Mouse (Mus musculus): Measurements from ENCODE around the gene Creb3l4.

The Creb3l4 gene

DNA sequence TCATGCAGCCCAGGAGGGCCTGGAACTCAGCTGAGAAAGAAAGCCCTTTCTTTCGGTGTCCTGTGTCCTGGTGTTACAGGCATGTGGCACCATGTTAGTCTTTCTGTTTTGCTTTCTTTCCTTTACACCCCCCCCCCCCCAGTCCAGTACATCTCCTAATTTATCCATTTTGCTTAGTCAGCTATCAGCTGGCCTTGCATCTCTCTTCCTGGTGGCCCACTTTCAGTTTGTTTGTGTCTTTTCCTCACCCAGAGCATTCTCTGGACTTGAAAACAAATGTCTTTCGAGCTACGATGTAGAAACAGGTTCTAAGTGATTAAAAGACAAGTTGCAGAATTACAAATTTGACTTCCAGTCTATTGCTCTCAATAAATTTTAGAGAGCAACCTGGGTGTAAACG is 20.9 kb downstream of the Creb3l4 start:
- POLR2A ChIA-PET: interaction anchor here (0.6 to 3.7 kb wide), 20 partner anchors 9 to 1208 kb away, joined by 3 to 39 read pairs (median 4); partner anchors contain the start of genes Jtb (in 3 of the 4), Rab13 (in 3 of the 4), Rps27 (in 3 of the 4) and Gatad2b (in 1 of the 4)
- CTCF ChIA-PET: interaction anchor here in 1 of 4 experiments (0.6 kb wide), 1 partner anchor 154 kb away, joined by 4 read pairs; no protein-coding TSS in a partner anchor

DNA sequence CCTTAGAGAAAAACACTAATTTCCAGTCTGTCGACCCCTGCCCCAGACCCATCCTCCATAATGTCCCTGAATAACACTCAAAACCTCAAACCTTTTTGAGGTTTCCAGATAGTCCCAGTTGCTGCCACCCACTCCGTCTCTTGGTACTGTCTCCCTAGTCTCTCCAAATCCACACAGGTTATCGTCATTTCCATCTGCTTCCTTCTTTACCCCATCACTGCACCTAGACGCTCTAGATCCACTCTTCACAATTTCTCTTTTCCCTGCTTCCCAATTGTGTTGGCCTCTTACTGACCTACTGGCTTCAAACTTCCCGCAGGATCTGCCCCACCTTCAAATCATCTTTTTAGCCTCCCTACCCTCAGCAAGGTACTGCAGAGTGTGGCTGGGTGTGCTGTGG is 22.2 kb downstream of the Creb3l4 start:
- POLR2A ChIA-PET: interaction anchor here in 3 of 4 experiments (0.6 to 3.7 kb wide), 16 partner anchors 8 to 254 kb away, joined by 3 to 39 read pairs (median 4); partner anchors contain the start of genes Rab13 (in 2 of the 3), Rps27 (in 2 of the 3), Dennd4b (in 1 of the 3) and Gatad2b (in 1 of the 3)
- CTCF ChIA-PET: interaction anchor here in 3 of 4 experiments (0.6 to 1.7 kb wide), 7 partner anchors 10 to 153 kb away, joined by 3 to 6 read pairs (median 4); partner anchors contain the start of gene Jtb (in 1 of the 3)

DNA sequence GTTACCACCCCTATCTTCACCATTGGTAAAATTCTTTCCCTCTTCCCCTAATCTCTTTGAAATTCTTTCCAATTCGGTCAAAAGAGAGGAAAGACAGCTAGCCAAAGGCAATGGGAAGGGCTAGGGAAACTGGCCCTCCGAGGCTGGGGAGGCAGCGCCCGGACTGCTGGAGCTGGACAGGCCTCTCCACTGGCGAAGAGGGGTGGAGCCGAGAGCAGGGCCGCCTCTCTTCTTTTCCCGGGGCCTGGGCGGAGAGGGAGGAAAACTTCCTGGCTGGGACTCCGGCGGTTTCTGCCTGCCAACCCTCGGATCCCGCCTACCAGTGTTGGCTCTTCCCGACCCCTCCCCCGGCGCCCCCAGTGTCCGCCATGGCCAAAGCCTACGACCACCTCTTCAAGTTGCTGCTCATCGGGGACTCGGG is 22.8 kb downstream of the Creb3l4 start:
- CTCF ChIA-PET: interaction anchor here in 2 of 4 experiments (0.6 to 1.7 kb wide), 9 partner anchors 9 to 246 kb away, joined by 3 to 6 read pairs (median 4); partner anchors contain the start of genes Jtb (in 1 of the 2) and Slc39a1 (in 1 of the 2)
- POLR2A ChIA-PET: interaction anchor here (0.6 to 3.7 kb wide), 12 partner anchors 9 to 270 kb away, joined by 3 to 39 read pairs (median 4); partner anchors contain the start of genes Jtb (in 3 of the 4), Dennd4b (in 1 of the 4), Rab13 (in 1 of the 4) and Rps27 (in 1 of the 4)

DNA sequence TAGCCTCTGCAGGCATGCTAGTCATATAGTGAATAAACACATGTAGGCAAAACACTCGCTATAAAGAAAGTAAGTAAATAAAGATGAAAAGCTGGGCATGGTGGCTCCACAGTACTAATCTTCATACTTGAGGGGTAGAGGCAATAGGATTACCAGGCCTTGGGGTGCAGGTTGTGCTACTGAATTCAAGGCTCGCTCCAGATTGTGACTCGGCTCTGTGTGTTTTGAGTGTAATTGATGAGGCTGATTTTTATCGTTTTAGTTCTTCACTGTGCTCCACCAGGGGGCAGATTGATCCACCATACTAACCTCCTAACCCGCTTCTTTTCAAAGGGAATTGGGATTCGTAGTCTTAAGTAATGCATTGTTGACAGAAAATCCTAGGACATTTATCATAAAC is 23.2 kb downstream of the Creb3l4 start:
- ChIA-PET POLR2A (interaction anchor here (0.6 to 3.7 kb wide), 12 partner anchors 8 to 271 kb away, joined by 3 to 39 read pairs (median 4); partner anchors contain the start of genes Jtb (in 3 of the 4), Rab13 (in 1 of the 4), Rps27 (in 1 of the 4) and Slc27a3 (in 1 of the 4)), CTCF (interaction anchor here in 2 of 4 experiments (0.7 to 1.7 kb wide), 9 partner anchors 9 to 247 kb away, joined by 3 to 6 read pairs (median 4); partner anchors contain the start of genes Jtb (in 1 of the 2) and Slc39a1 (in 1 of the 2))

DNA sequence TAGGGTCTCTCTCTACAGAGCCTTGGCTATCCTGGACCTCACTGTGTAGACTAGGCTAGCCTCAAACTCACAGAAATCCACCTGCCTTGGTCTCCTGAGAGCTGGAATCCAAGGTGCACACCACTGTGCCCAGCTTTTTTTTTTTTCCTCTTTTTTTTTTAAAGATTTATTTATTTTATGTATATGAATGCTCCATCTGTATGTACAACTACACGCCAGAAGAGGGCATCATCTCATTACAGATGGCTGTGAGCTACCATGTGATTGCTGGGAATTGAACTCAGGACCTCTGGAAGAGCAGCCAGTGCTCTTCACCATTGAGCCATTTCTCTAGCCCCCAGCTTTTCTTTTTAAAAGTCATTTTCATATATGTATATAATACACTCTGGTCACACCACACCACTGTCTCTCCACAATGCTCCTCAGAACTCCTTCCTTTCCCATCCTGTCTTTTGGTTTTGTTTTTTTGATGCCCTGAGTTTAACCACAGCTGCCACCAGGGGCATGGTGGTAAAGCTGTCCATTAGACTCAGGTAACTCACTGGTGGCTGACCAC is 27.4 kb downstream of the Creb3l4 start:
- POLR2A ChIA-PET: interaction anchor here (0.6 to 13.1 kb wide), 38 partner anchors 8 to 834 kb away, joined by 3 to 150 read pairs (median 4); partner anchors contain the start of genes Jtb (in 2 of the 4), Slc39a1 (in 2 of the 4), Creb3l4 (in 1 of the 4) and Dennd4b (in 1 of the 4)

DNA sequence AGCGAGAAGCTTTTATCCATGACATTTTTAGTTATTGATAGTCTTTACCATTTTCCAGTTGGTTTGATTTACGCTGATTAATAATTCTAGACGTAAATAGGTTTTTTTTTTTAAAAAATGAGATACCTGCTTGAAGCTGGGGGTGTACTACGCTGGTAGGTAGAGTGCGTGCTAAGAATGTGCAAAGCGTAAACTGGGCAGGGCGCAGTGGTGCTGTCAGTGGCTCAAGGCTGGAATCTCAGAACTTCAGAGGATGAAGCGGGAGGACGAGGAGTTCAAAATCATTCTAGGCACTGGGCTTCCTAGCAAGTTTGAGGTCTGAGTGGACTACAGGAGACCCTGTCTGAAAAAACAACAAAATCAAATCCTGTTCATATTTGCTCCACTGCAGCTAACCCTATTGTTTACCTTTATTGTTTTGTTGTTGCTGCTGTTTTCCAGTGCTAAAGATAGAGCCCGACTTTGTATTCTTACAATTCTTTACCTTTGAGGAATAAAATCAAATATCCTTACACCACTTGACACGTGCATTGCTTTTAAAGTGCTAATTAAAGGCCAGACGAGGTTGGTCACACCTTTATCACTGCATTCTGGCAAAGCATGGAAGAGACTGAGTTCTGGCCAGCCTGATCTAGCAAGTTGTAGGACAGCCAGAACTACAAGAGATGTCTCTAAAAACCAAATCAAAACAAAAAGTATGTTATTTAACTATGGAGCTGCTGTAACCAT is 29.2 kb downstream of the Creb3l4 start:
- CTCF ChIA-PET: interaction anchor here in 3 of 4 experiments (0.5 to 2.2 kb wide), 5 partner anchors 9 to 310 kb away, joined by 3 to 8 read pairs (median 4); partner anchors contain the start of gene Slc39a1 (in 1 of the 3)

More for the DNA sequence above, 27.4 kb downstream of the Creb3l4 start:
- CTCF ChIA-PET: interaction anchor here (0.6 to 2.3 kb wide), 43 partner anchors 8 to 1112 kb away, joined by 3 to 21 read pairs (median 4); partner anchors contain the start of genes Slc39a1 (in 2 of the 4), Jtb (in 1 of the 4), Slc27a3 (in 1 of the 4) and Snapin (in 1 of the 4)

DNA sequence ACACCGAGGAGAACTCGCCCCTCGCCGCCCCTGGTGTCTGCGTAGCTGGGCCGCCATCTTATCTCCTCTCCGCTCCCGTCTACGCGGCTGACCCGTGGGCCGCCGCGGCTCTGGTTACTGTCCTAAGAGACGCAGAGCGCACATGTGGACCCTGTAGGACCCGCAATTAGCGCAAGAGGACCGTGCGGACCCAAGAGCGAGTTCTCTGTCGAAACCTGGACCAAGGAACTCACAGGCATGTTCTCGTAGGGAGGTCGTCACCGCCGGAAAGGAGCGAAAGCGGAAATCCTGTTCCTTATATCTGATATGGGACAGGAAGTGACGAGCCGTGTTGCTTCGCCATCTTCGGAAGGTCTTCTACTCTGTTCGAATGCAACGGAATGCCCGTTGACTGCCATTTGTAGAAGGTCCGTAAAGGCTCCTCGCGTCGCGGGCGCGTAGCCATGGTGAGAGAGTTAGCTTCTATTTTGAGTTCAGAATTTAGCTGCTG is 29.9 kb downstream of the Creb3l4 start, which contains the start of the genes Rps27 and Rab13:
Rps27 (minus strand) TSS at position 275 of the 490 bp plus-strand sequence.
Rab13 (plus strand) TSS at position 319 of the 490 bp plus-strand sequence.
- CTCF ChIA-PET: interaction anchor here in 2 of 4 experiments (0.7 to 1.1 kb wide), 2 partner anchors 9 to 35 kb away, joined by 3 to 4 read pairs; partner anchors contain the start of gene Slc39a1 (in 1 of the 2)
- POLR2A ChIA-PET: interaction anchor here (0.6 to 13.1 kb wide), 116 partner anchors 8 to 431 kb away, joined by 3 to 150 read pairs (median 4); partner anchors contain the start of genes Dennd4b (in 3 of the 4), Gatad2b (in 3 of the 4), Hax1 (in 3 of the 4) and Jtb (in 3 of the 4)

More for the DNA sequence above, 29.2 kb downstream of the Creb3l4 start:
- POLR2A ChIA-PET: interaction anchor here (0.6 to 13.1 kb wide), 112 partner anchors 7 to 430 kb away, joined by 3 to 150 read pairs (median 4); partner anchors contain the start of genes Dennd4b (in 3 of the 4), Gatad2b (in 3 of the 4), Hax1 (in 3 of the 4) and Jtb (in 3 of the 4)

DNA sequence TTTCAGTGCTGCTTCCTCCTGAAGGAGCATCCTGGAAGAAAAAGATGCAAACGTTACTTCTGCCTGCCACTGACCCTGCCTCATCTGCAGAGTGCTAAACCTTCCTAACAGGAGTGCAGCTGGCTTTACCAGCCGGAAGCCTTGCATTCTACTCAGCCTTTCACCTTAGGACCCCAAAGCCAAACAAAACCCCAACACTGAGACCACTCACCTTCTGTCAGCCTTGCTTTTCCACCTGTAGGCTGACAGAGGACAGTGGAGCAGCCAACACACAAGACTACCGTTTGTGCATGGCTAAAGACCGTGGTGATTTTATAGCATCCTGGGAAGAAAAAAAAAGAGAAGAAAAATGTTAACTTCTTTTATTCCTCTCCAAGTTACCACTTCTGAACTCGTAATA is 30.6 kb downstream of the Creb3l4 start:
- CTCF ChIA-PET: interaction anchor here in 1 of 4 experiments (1.1 kb wide), 1 partner anchor 35 kb away, joined by 3 read pairs; the partner anchor contains the start of gene Slc39a1

DNA sequence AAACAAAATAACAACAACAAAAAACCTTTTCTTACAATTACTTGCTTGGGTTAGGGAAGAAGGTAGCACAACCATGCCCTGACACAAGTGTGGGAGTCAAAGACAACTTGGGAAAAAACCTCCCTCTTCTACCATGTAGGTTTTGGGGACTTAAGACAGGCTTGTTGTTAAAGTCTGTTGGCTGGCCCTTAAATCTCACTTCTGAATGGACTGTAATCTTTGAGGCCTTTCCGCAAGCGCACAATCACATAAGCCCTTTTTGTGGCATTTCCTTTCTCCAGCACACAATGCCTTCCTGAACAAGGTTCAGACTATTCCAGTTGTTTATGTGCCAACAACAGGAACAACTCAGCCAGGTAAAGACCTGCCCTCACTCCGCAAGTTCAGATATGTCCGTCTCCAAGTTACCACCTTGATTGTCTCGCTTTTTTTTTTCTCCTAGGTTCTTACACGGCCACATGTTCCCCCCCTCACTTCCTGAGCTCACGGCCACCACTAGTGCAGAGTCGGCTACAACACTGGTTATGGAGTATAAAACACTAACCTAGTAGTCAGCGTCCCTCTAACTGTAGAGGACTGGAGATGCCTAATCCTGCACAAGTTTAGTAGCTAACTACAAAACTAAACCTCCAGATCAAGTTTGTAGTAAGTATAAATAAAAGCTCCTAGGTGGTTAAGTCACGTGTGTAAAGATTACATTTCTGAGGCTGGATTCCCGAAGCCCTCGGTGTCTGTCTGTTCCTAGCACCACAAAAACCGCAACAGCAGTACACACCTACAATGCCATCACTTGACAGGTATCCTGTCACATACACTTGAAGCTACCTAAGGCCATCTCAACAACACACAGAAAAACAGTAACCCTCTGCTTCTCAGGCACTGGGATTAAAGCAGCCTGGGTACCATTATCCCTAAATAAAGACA is 31.6 kb downstream of the Creb3l4 start:
- CTCF ChIA-PET: interaction anchor here in 1 of 4 experiments (1.6 kb wide), 1 partner anchor 9 kb away, joined by 4 read pairs; no protein-coding TSS in a partner anchor
- POLR2A ChIA-PET: interaction anchor here (0.5 to 13.1 kb wide), 66 partner anchors 9 to 637 kb away, joined by 3 to 150 read pairs (median 4); partner anchors contain the start of genes Jtb (in 3 of the 4), Dennd4b (in 2 of the 4), Slc39a1 (in 2 of the 4) and Creb3l4 (in 1 of the 4)

More for the DNA sequence above, 30.6 kb downstream of the Creb3l4 start:
- POLR2A ChIA-PET: interaction anchor here in 3 of 4 experiments (0.6 to 13.1 kb wide), 73 partner anchors 8 to 638 kb away, joined by 3 to 150 read pairs (median 5); partner anchors contain the start of genes Gatad2b (in 3 of the 3), Jtb (in 3 of the 3), Slc39a1 (in 3 of the 3) and Creb3l4 (in 2 of the 3)

DNA sequence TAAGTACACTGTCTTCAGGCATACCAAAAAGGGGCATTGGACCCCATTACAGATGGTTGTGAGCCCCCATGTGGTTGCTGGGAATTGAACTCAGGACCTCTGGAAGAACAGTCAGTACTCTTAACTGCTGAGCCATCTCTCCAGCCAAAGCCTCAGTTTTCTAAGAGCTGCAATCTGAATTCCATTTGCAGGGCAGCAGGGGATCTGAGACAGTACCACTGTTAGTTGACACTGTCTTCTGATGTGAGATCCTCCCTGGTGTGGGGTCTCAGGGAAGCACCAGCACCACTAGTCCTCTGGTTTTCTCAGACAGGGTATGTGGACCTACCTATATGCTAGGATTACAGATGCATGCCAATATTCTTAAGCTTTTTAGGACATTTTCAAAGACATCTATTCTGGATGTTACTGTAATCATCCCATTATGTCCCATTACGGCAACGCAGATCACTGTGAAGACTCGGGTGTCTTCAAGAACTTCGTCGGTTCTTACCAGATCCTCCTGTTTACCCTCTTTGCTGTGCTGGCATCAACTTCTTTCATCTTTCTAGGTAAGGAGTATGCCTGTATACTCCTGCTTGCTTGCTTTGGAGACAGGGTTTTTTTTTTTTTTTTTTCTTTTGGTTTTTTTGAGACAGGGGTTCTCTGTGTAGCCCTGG is 33.3 kb downstream of the Creb3l4 start:
- ChIA-PET POLR2A (interaction anchor here (0.7 to 13.1 kb wide), 31 partner anchors 10 to 444 kb away, joined by 3 to 150 read pairs (median 5); partner anchors contain the start of genes Jtb (in 3 of the 4), Creb3l4 (in 2 of the 4), Dennd4b (in 2 of the 4) and Gatad2b (in 1 of the 4)), CTCF (interaction anchor here in 1 of 4 experiments (0.6 kb wide), 1 partner anchor 103 kb away, joined by 3 read pairs; no protein-coding TSS in a partner anchor)

DNA sequence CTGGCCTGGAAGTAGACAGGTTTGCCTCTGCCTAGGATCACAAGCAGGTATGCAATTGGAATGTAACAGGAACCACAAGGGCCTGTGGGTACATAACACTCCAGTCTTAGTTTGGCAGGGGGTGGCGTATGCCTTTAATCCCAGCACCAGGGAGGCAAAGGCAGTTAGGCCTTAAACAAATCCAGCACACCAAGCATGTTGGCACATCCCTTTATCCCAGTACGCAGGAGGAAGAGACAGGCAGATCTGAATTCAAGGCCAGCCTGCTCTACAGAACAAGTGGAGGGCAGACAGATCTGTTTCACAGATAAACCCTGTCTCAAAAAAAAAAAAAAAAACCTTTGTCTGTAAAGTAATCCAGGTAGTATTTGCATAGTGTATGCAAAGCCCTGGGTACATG is 34.6 kb downstream of the Creb3l4 start:
- CTCF ChIA-PET: no interaction called here
- POLR2A ChIA-PET: interaction anchor here in 3 of 4 experiments (0.6 to 13.1 kb wide), 13 partner anchors 8 to 121 kb away, joined by 3 to 150 read pairs (median 7); partner anchors contain the start of gene Jtb (in 1 of the 3)

DNA sequence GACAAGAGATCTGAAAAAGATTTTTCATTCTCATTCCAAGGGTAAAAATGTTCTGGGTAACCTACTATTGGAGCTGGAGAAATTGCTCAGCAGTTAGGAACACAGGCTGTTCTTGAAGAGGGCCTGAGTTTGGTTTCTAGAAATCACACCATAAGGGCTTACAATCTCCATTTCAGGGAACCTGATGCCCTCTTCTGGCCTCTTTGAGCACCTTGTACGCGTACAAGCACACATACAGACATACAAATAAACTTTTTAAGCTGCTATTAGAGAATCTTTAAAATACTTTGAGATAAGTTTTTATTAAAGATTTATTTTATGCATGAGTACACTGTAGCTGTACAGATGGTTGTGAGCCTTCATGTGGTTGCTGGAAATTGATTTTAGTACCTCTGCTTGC is 38.7 kb downstream of the Creb3l4 start:
- POLR2A ChIA-PET: interaction anchor here in 3 of 4 experiments (0.9 to 8.6 kb wide), 7 partner anchors 7 to 236 kb away, joined by 3 to 86 read pairs (median 4); partner anchors contain the start of genes Rab13 (in 2 of the 3) and Rps27 (in 2 of the 3)
- CTCF ChIA-PET: interaction anchor here (0.6 to 3.1 kb wide), 9 partner anchors 9 to 157 kb away, joined by 3 to 11 read pairs (median 4); partner anchors contain the start of genes Rab13 (in 1 of the 4) and Rps27 (in 1 of the 4)

DNA sequence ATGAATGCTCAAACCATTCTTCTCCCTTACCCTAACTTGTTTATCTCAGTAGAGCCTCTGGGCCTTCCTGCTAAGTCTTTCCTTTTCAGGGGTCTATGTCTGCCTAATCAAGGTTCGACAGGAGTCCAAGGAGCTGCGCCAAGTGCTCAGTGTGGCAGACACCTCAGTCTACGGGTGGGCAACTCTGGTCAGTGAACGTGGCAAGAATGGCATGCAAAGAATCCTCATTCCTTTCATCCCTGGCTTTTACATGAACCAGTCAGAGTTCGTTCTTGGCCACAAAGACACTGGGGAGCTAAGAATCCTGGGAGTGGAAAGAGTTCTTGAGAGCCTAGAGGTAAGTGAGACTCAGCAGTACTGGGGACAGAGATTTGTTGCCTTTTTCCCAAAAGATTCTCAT is 39.7 kb downstream of the Creb3l4 start:
- POLR2A ChIA-PET: interaction anchor here in 3 of 4 experiments (0.5 to 8.6 kb wide), 12 partner anchors 8 to 275 kb away, joined by 3 to 86 read pairs (median 4); partner anchors contain the start of genes Rab13 (in 2 of the 3) and Rps27 (in 2 of the 3)
- CTCF ChIA-PET: interaction anchor here in 2 of 4 experiments (0.6 to 0.9 kb wide), 2 partner anchors 27 to 67 kb away, joined by 3 read pairs; no protein-coding TSS in a partner anchor

DNA sequence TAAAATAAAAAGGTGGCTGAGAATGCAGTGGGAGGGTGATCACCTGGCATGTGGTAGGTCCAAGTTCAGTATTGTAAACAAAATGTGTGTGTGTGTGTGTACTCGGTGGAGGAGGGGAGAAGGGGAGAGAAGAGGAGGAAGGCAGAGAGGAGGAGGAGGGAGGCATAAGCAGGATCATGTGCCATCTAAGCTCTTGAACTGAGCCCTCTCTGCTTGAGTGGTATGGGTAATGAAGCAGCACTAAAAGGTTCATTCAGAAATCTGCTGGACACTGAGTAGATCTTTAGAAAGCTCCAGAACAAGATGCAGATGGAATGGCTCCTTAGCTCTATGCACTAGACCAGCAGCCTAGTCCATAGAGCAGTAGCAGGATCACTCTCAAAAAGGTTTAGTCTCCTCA is 40.4 kb downstream of the Creb3l4 start:
- CTCF ChIA-PET: interaction anchor here in 2 of 4 experiments (0.6 to 0.9 kb wide), 2 partner anchors 26 to 67 kb away, joined by 3 read pairs; no protein-coding TSS in a partner anchor
- POLR2A ChIA-PET: interaction anchor here in 2 of 4 experiments (0.6 to 8.6 kb wide), 7 partner anchors 9 to 123 kb away, joined by 3 to 86 read pairs (median 7); partner anchors contain the start of genes Rab13 (in 2 of the 2) and Rps27 (in 2 of the 2)
